Mouse (Mus musculus) cerebellum, adult 9-10 months (tissue): Measurements from ENCODE around the gene Ccdc80.

Source experiments
- DNase-seq: peaks from one replicate; pipeline ENCODE4 v3.0.0; 2022

The Ccdc80 gene

GRCm38 (mm10) chr16:45093137-45093731, at the start of gene Ccdc80:
Gene Ccdc80 (plus strand): TSS chr16:45093402.
- DNase-seq: no peak

GRCm38 (mm10) chr16:45044844-45045243, 48.4 kb upstream of the Ccdc80 start:
- DNase-seq: no peak

- no peak for DNase-seq
Observed at GRCm38 (mm10) chr16:45057222-45057621, 36.0 kb upstream of the Ccdc80 start.

- no peak for DNase-seq
Observed at GRCm38 (mm10) chr16:45057922-45058321, 35.3 kb upstream of the Ccdc80 start.

- no peak for DNase-seq
Observed at GRCm38 (mm10) chr16:45061140-45061539, 32.1 kb upstream of the Ccdc80 start.

GRCm38 (mm10) chr16:45070383-45071083, 22.7 kb upstream of the Ccdc80 start:
- no peak for DNase-seq

- no peak for DNase-seq
Observed at GRCm38 (mm10) chr16:45071424-45071823, 21.8 kb upstream of the Ccdc80 start.

- DNase-seq: no peak
Observed at GRCm38 (mm10) chr16:45077517-45078080, 15.6 kb upstream of the Ccdc80 start.

- DNase-seq: no peak
Observed at GRCm38 (mm10) chr16:45079322-45079721, 13.9 kb upstream of the Ccdc80 start.

- no peak for DNase-seq
Observed at GRCm38 (mm10) chr16:45088842-45089241, 4.4 kb upstream of the Ccdc80 start.

GRCm38 (mm10) chr16:45090005-45090404, 3.2 kb upstream of the Ccdc80 start:
- DNase-seq: peak; percentile 64

- DNase-seq: no peak
Observed at GRCm38 (mm10) chr16:45094136-45094756, 1.0 kb downstream of the Ccdc80 start.

- no peak for DNase-seq
Observed at GRCm38 (mm10) chr16:45095030-45095429, 1.8 kb downstream of the Ccdc80 start.

GRCm38 (mm10) chr16:45095561-45096482, 2.6 kb downstream of the Ccdc80 start:
- DNase-seq: no peak

GRCm38 (mm10) chr16:45097467-45097866, 4.3 kb downstream of the Ccdc80 start:
- DNase-seq: no peak

GRCm38 (mm10) chr16:45098186-45098885, 5.1 kb downstream of the Ccdc80 start:
- DNase-seq: no peak

GRCm38 (mm10) chr16:45098886-45099210, 5.6 kb downstream of the Ccdc80 start:
- DNase-seq: no peak

- no peak for DNase-seq
Observed at GRCm38 (mm10) chr16:45100892-45101291, 7.7 kb downstream of the Ccdc80 start.

- no peak for DNase-seq
Observed at GRCm38 (mm10) chr16:45104993-45105392, 11.8 kb downstream of the Ccdc80 start.

- no peak for DNase-seq
Observed at GRCm38 (mm10) chr16:45108203-45108878, 15.1 kb downstream of the Ccdc80 start.

- no peak for DNase-seq
Observed at GRCm38 (mm10) chr16:45110498-45110897, 17.3 kb downstream of the Ccdc80 start.

GRCm38 (mm10) chr16:45117200-45117599, 24.0 kb downstream of the Ccdc80 start:
- no peak for DNase-seq
